Mouse (Mus musculus) heart, postnatal 36 days (tissue): ENCODE results near the gene Gpc6. TPM values are rescaled to one million over a fixed set of nuclear protein-coding genes. Genes with fewer than 3 reads are reported as not detected.

Experiments
- microRNA-seq, 2 experiments: library from miRNA; unstranded; fragments of <30 nt; microRNA quantifications; one replicate each; pipeline ENCODE4 v1.2.0; 2021; ENCODE audit warnings: borderline number of aligned reads in 2 of 2
- total RNA-seq, 2 experiments: library from RNA; stranded (reverse); gene quantifications; 2 replicates each; pipeline ENCODE4 v1.2.3; 2021

Gpc6 gene
- total RNA-seq, 2 experiments from 2014 or later = 11.4 to 11.5 TPM

Small RNA genes lying within 50 kb of the gene (microRNA-seq; reads per million reads assigned to microRNA genes)
- gene Mir6239 = 0 reads per million in 2 experiments
